Mouse (Mus musculus) left cerebral cortex, adult 9 months (tissue): ENCODE measurements around the gene 1700015F17Rik.

Experiments used
- DNase-seq, 2 experiments: peaks; one replicate each; pipeline ENCODE4 v3.0.0; 2022; ENCODE audit warnings: low spot score in 2 of 2

The 1700015F17Rik gene

GRCm38 (mm10) chr5:5479043-5479442, at the start of gene 1700015F17Rik:
1700015F17Rik (minus strand) TSS chr5:5479143.
- DNase-seq = no peak

DNA sequence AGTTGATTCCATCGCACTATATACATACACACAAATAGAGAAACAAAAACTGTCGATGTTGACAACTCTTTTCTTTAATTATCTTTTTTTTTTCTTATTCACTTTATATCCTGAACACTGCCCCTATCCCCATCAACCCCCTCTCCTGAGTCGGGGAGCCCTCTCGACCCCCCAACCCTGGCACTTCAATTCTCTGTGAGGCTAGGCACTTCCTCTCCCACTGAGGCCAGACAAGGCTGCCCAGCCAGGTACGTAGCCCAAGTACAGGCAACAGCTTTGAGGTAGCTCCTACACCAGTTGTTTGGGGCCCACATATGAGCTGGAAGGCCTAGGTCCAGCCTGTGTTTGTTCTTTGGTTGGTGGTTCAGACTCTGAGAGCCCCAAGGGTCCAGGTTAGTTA, 36.5 kb upstream of the 1700015F17Rik start:
- no peak for DNase-seq

GRCm38 (mm10) chr5:5514196-5515076, 35.5 kb upstream of the 1700015F17Rik start, which contains the start of gene Cldn12:
Cldn12 (minus strand) TSS chr5:5514958.
- peak; percentile 92 to 97 for DNase-seq

GRCm38 (mm10) chr5:5511401-5511800, 32.5 kb upstream of the 1700015F17Rik start:
- DNase-seq = no peak

DNA sequence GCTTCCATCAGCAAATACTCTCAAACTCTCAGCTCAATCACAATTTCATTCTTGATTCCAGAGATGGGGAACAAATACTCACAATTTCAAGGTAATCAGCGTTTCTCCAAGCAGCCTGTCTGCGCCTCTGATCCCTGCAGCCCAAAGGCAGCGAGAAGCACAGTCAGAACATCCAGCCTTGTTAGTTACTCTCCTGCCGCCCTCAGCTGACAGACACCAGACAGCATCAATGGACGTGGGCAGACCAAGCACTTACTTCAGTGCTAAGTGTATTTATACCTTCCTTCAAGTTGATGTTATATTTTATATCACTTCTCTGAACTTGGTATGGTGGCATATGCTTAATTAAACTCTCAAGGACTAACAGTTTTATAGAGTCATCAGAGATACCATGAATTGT, 32.0 kb upstream of the 1700015F17Rik start:
- peak in 1 of 2 experiments; percentile 36 for DNase-seq

GRCm38 (mm10) chr5:5510304-5510887, 31.5 kb upstream of the 1700015F17Rik start:
- DNase-seq = no peak

- no peak for DNase-seq
These were observed 29.3 kb upstream of the 1700015F17Rik start for GRCm38 (mm10) chr5:5508231-5508630.

GRCm38 (mm10) chr5:5507701-5508225, 28.8 kb upstream of the 1700015F17Rik start:
- DNase-seq = peak in 1 of 2 experiments; percentile 72

DNA sequence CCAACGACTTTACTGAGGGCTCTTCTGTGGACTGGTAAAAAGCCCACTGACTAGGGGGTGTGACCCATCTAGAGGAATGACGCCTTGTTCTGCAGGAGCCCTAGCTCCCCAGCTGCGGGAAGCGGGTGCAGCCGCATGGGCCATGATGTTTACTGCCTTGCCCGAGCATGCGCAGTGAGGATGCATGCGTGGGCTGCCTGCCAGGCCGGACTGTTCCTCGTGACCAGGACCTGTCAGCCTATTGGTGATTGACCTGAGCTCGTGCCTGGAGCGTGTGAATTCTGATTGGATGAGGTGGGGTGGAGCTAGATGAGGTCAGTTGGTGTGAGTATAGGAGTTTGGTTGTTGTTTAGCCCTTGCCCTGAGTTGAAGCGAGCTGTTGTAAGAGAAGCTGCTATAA, 25.5 kb upstream of the 1700015F17Rik start:
- DNase-seq = no peak

GRCm38 (mm10) chr5:5503381-5503780, 24.4 kb upstream of the 1700015F17Rik start:
- DNase-seq = no peak

GRCm38 (mm10) chr5:5501583-5501982, 22.6 kb upstream of the 1700015F17Rik start:
- no peak for DNase-seq

DNA sequence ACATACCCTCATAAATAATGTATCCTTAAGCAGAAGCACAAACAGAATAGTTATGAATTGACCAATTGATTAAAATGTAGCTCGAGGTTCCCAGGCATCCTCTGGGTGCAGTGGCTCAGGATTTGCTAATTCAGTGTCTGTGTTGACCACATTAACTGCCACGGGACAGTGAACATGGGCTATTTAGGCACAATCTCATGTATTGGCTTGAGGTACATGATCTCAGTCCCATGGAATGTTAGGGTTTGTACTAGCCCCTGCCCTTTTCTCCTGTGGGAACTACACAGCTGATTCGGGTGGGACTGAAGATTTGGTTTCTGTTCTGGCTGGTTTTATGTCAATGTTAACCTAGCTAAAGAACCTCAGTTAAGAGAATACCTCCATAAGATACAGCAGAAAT, 17.4 kb upstream of the 1700015F17Rik start:
- no peak for DNase-seq

GRCm38 (mm10) chr5:5495042-5495441, 16.1 kb upstream of the 1700015F17Rik start:
- no peak for DNase-seq

- peak in 1 of 2 experiments; percentile 36 for DNase-seq
These were observed 15.5 kb upstream of the 1700015F17Rik start for GRCm38 (mm10) chr5:5494269-5495005.

- no peak for DNase-seq
These were observed 13.2 kb upstream of the 1700015F17Rik start for GRCm38 (mm10) chr5:5492163-5492562.

DNA sequence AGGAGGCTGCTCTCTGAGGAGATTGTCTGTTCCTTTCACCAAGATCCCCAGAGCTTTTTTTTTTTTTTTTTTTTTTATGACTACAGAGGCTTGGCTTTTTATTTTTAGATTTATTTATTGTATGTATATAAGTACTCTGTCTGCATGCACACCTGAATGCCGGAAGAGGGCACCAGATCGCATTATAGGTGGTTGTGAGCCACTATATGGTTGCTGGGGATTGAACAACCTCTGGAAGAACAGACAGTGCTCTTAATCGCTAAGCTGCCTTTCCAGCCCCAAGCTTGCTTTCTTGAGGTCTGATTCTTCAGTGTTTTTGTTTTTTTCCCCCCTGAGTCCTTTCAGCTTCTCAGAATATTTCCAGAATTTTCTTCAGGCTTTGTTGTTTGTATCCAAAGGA, 7.1 kb upstream of the 1700015F17Rik start:
- no peak for DNase-seq

DNA sequence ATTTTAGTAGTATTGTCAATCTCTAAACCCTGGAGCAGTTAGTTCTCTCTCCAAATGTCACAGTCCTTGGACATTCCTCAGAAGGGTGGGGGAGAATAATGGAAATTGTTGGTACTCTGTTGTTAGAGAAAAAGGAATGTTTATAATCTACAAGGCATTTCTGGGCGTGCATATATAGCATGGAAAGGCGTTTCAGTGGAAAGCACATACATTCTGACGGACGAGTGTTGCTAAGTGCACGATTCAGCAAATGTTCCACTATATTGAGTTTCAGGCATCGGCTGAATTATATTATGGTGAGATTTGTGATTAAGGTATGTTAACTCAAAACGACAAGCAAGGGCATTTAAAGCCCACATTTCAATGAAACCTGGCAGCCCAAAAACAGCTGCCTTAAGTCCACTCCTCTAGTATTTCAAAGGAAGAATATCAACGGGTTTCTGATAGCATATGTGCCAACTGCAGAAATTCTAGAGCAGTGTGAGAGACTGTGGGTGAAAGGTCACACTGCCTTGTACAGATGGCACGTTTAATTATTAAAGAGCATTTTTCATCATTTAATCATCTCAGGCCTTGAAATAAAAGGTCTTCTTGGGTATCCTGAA, 4.4 kb upstream of the 1700015F17Rik start:
- DNase-seq = no peak

DNA sequence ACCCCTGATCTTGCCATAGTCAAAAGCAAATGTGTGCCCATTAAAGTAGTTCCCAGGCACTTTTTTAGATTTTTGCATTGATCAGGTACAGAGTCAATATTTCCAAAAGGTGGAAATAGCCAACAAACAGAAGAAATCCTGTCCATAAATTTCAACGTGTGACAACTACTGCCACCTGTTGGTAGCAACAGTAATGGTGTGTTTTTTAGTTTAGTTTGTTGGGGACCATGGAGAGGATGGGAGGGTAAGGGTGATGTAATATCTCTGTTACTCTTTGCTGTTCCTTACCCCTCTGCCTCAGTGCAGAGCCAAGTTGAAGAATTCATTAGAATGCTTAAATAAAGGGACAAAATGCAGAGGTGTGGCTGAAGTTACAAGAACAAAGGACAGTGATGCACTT, 2.7 kb upstream of the 1700015F17Rik start:
- peak in 1 of 2 experiments; percentile 33 for DNase-seq

DNA sequence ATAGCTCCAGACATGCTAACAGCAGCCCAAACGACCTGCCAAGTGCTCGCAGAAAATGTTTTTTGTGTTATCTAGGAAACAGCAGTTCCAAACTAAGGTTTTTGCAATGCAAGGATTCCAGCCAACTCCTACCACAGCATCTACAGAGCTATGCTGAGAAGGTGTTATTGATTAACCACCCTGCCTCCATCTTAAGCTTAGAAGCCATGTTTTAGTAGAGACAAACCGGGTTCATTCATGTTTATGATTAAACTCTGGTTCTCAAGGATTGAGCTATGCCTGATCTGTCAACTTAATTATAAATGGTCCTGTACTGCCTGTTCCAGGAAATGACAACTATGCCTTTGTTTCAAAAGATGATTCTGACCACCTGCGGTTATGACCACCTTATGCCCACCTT, 2.8 kb downstream of the 1700015F17Rik start:
- no peak for DNase-seq

DNA sequence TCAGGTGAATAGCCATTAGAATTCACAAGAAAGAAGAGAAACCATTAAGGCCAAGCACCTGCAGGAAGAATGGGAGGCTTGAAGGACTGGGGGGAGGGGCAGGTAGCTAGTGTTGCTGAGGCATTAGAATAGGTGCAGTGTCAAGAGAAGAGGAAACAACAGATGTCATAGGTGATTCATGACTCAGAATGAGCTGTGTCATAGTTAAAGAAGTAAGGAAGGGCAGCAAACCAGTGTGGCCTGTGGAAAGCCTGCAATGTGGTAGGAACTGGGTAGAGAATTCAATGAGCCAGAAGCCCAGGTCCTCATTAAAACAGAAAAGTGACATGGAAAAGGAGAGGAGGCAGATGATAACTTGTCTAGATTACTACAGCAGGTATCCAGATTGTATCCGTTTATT, 13.7 kb downstream of the 1700015F17Rik start:
- no peak for DNase-seq

GRCm38 (mm10) chr5:5431746-5432438, 47.1 kb downstream of the 1700015F17Rik start:
- no peak for DNase-seq
